Mouse (Mus musculus) right cerebral cortex, postnatal 36 days (tissue): ENCODE measurements around the gene Ripply3.

Source experiments
- DNase-seq, 2 experiments: peaks; one replicate each; pipeline ENCODE4 v3.0.0; 2022; ENCODE audit warnings: low spot score in 2 of 2, mixed read lengths in 1 of 2

Gene Ripply3

DNA sequence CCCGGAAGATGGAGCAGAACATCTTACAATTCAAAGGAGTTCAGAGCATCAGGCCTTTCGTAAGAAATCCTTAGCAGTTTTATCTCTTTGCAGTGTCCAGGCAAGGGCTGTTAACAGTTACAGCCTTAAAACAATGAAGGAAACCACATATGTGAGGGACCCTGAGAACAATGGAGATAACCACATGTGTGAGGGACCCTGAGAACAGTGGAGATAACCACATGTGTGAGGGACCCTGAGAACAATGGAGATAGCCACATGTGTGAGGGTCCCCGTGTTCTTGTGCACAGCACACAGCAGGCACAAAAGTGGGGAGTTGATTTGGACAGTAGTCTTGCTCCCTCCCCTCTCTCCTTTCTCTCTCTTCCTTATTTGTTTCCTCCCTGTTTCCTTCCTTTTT is 29.9 kb downstream of the Ripply3 start:
- DNase-seq: no peak

DNA sequence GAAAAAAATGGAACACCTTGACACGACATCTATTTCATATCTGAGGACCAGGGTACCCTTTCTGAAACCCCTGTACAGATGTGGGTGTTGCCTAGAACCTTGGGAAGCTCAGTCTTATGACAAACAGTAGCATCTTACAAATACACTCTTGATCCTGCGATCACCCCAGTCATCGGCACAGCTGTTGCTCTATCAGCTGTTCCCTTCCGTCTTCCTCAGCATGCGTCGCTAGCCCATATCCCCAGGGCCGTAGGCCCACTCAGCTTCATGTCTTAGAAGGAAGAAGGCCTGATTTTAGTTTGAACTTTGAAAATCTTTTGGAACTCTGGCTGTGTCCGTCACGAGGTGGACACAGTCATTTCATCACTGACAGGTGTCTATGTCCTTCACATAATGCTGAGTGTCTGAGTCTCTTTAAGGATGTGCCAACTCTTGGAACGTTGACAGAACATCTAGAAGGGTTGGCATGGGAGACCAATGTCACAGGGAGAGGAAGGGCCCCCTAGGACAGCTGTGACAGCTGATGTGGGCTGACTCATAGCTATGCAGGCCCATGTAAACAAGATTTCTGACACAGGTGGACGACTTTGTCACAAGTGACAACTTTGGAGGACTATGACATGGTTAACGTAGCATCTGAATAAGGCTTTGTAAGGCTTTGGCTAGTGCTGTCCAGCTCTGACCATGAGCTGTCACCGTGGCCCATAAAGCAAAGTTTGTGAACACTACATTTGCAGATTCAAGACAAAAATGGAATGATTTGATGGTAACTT is 32.5 kb downstream of the Ripply3 start:
- no peak for DNase-seq

DNA sequence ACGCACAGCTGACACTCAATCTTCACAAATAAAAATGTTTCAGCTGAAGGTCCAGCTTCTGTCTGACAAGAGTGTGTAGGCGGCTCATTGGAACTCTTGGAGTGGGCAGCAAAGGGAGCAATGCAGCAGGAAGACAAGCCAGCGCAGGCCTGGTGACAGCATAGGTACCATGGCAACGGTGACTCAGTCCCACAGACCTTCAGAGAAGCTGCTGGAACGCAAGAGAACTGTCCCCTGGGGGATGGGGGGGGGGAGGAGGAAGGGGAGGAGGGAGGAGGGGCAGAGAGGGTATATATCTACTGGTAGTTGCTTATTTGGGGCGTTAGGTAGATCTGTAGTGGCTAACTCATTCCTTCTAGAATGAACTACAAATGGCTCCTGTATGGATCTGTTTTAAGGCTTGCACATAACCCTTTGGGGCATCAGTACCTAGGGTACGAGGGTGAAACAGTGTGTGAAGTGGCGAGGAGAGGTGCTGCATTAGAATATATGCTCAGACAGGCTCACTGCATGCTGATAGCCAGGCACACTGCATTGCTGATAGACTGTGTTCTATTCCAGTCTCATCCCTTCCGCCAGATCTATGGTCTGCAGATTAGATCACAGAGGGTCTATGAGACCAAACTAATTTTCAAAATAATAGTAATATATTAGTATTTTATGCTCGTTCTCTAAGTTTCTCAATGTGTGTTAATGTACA is 34.1 kb downstream of the Ripply3 start:
- peak; percentile 87 to 91 for DNase-seq

DNA sequence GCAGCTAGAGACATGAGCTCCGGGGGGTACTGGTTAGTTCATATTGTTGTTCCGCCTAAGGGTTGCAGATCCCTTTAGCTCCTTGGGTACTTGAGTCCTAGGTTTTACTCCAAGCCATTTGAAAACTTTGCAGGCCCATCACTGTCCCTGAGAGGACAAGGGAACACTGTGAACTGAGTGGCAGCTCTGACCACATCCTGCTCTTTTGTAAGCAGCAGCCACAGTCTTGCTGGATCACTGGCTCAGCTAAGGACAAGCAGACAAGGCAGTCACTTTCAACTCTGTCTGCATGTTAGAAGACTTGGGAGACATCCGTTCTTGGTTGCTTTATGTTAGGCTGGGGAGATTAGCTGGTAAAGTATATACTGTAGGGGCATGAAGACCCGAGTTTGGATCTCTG is 35.6 kb downstream of the Ripply3 start:
- no peak for DNase-seq

DNA sequence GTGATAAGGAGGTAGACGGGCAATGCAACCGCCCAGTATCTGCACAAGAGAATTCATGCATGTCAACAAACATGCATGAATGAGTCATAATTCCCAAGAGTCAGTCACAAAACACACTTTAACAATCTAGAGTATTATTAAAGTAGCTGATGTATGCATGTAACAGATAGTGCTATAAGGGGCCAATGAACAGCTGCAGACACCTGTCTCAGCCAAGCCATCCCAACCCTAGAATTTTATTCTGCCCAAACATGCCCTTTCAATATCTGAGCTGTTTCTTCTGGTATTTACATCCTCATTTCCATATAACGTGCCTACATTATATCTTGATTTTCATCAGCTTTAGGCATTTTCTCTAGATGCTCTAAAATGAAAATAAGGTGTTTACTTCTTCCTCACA is 37.2 kb downstream of the Ripply3 start:
- no peak for DNase-seq

DNA sequence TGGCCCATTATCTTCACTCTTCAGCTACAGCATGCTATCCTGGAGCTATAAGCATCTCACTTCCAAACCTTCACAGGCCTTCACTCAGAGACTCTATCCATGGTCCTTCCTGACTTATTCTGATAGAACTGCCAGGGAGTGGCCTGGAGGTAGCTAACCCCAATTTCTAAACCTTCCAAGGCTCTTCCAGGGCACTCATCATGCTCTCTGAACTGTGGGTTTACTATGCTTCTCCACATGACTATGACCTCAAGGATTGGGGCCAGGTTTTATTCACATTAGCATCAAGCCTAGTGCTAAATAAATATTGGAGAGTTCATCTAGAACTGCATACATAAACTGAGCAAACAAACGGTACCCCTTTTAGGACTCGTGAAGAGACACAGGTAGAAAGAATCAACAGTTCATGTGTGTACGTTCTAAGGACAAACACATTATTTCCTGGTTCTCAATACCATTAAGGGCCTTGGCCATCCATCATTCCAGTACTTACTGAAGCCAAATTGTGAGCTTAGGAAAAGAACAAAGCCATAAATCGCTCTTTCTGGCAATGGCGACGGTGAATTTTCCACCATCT is 41.5 kb downstream of the Ripply3 start:
- no peak for DNase-seq

DNA sequence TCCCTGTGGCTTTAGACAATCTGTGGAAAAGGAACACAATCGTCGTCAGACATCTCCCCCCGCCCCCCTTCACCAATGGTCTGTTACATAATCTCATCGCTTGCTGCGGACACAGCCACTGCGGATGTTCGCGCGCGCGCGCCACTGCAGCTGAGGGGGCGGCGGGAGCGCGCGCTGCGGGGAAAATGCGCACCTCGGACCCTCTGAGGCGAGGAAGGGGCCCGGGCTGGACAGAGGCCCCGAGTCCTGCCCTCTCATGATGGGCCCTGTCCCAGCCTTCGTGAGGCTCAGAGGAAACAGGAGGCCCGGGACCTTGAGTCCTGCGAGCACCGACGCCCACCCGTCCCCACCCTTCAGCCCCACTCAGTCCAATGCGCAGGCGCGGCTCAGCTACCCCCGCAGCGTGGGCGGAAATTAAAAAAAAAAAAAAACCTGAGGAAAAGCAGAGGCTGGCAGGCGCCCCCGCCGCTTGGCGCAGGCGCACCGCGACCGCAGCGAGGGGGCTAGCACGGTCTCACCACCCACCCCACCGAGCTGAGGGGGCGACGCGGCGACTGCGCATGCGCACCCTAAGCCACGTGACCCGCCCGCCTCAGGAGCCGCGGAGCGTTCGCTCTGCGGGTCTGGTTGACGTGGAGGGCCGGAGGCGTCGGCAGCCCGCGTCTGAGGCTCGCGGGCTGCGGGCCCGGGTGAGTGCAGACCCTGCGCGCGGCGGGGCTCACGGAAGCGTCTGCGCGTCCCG is 42.1 kb downstream of the Ripply3 start, which contains the start of gene Ttc3:
Gene Ttc3, plus strand, starts transcription at position 446 of the 742 bp plus-strand sequence.
- peak; percentile 91 to 93 for DNase-seq

DNA sequence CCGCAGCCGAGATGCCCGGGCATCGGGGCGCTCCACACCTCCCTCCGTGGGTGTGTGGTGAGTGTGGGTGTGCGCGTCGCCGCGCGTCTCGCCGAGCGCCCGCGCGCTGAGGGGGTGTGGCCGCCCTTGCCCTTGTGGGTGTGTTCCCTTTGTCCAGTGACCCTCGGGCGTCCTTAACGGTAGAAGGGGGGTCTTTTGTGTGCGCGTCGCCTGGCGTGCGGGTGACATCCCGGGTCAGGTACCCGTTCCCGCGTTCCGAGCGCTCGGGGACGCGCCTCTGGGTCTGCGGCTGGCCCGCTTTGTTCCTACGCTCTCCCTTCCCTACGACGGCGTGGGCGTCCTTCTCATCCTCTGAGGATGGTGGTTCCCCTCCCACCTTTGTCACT is 42.7 kb downstream of the Ripply3 start:
- DNase-seq: peak; percentile 68 to 70

DNA sequence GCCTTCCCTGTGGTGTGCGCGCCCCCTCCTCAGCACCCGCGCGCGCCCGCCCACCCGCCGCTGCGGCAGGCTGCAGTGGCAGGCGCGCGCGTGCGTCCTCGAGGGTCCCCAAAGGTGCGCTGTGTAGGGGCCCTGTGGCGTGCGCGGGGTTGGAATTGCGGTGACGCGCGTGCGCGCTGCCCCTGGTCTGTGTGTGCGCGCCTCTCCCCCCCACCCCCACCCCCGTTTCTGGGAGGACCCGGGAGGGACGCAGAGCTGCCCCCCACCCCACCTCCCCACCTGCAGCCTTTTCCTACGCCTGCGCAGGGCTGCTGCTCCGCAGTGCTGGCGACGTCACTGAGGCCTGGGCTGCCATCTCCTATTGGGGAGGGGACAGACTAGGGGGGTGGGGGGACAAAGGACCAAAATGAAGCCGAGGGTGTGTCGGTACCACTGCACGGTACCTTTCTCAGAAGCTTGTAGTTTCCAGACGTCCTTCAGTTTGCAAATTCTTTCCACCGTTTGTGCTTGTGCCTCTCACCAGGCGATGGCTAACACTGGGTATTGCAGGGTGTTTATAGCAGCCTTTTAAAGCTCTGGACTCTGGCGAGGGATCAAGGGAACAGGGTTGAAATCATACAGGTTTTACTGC is 43.2 kb downstream of the Ripply3 start, which contains the start of gene Pigp:
Gene Pigp, minus strand, starts transcription at position 542 of the 631 bp plus-strand sequence.
- DNase-seq: peak; percentile 28 to 32

DNA sequence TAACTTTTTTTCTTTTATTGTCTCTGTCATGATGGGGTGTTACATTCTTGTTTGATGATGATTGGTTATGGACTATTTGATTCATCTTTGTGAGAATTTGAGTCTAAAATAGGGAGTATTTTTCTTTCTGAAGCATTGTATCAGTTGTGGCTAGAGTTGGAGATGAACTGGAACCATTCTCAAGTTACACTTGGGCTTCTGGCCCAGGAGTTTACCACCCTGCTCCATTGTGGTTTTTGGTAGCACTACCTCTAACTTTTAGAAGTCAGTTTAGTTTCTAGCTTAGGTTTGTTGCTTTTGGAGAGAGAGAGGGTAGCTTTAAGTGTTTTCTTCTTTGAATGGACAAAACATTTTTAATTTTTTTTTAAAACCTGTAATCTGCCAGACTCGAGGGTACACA is 51.2 kb downstream of the Ripply3 start:
- DNase-seq: no peak

DNA sequence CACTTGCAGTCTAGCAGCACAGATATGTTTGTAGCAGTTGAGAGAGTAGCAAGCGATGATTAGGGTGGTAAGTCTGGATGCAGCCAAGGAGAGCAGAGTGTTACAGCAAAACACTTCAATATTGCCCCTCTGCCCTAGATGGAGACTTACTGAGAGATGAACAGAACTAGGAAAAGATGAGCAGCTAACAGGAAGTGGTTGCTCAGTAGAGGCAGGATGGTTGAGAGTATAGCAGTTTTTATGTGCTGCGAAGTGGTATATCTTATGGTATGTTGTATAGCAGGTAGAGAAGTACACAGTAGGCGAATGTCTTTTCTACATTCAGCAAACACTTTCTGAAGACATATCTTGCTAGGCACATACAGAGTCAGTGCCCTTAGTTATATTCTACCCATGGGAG is 55.1 kb downstream of the Ripply3 start:
- no peak for DNase-seq
